Mouse (Mus musculus): ENCODE results near the gene Pdia5. TPM values are rescaled to one million over a fixed set of nuclear protein-coding genes. Genes with fewer than 3 reads are reported as not detected.

Pdia5 gene
- polyA plus RNA-seq, 1 experiment = 20.2 TPM

GRCm38 (mm10) chr16:35467044-35467443, 23.6 kb downstream of the Pdia5 start:
- H3K9me3 ChIP-seq (replicated peaks; ENCODE audit: control insufficient read depth, insufficient read depth, low read length, poor library complexity, severe bottlenecking) = no peaks in the 10 kb centered on the region
- no peak overlapping the region for H3K27ac ChIP-seq (ENCODE audit: insufficient read depth, low read length)
- TF ChIP-seq POLR2A (IDR thresholded peaks at IDR 0.05; ENCODE audit: insufficient read depth, low read length) (no peak), EP300 (IDR thresholded peaks at IDR 0.05; ENCODE audit: insufficient read depth, low read depth, low read length) (no peak), CTCF (IDR thresholded peaks at IDR 0.05; ENCODE audit: low read depth, low read length) (no peak)
- no peak overlapping the region for H3K9ac ChIP-seq (ENCODE audit: low read depth, poor library complexity, severe bottlenecking)
- no peaks in the 10 kb centered on the region for H3K4me1 ChIP-seq (ENCODE audit: control insufficient read depth, insufficient read depth, low read length)
- no peaks in the 10 kb centered on the region for H3K27me3 ChIP-seq (ENCODE audit: control insufficient read depth, insufficient read depth, low read length, poor library complexity, severe bottlenecking)
- no peaks in the 10 kb centered on the region for H3K36me3 ChIP-seq (ENCODE audit: control insufficient read depth, insufficient read depth, low read length, poor library complexity, severe bottlenecking)
- no peak overlapping the region for H3K4me3 ChIP-seq (ENCODE audit: low read depth, low read length)

- no peak overlapping the region for H3K4me3 ChIP-seq (ENCODE audit: low read depth, low read length)
- H3K27ac ChIP-seq (ENCODE audit: insufficient read depth, low read length) = no peak overlapping the region
- H3K36me3 ChIP-seq (ENCODE audit: control insufficient read depth, insufficient read depth, low read length, poor library complexity, severe bottlenecking) = peaks cover 2% of the 10 kb centered on the region; the same call in 1 of the 2 replicates
- H3K27me3 ChIP-seq (ENCODE audit: control insufficient read depth, insufficient read depth, low read length, poor library complexity, severe bottlenecking) = no peaks in the 10 kb centered on the region
- TF ChIP-seq CTCF (IDR thresholded peaks at IDR 0.05; ENCODE audit: low read depth, low read length) (no peak), EP300 (IDR thresholded peaks at IDR 0.05; ENCODE audit: insufficient read depth, low read depth, low read length) (no peak), POLR2A (IDR thresholded peaks at IDR 0.05; ENCODE audit: insufficient read depth, low read length) (no peak)
- no peaks in the 10 kb centered on the region for H3K9me3 ChIP-seq (replicated peaks; ENCODE audit: control insufficient read depth, insufficient read depth, low read length, poor library complexity, severe bottlenecking)
- H3K4me1 ChIP-seq (ENCODE audit: control insufficient read depth, insufficient read depth, low read length) = no peaks in the 10 kb centered on the region
- H3K9ac ChIP-seq (ENCODE audit: low read depth, poor library complexity, severe bottlenecking) = no peak overlapping the region
These were observed 24.8 kb downstream of the Pdia5 start for GRCm38 (mm10) chr16:35465808-35466351.

GRCm38 (mm10) chr16:35464686-35465308, 25.9 kb downstream of the Pdia5 start:
- Histone ChIP-seq H3K36me3 (ENCODE audit: control insufficient read depth, insufficient read depth, low read length, poor library complexity, severe bottlenecking) (peaks cover 2% of the 10 kb centered on the region; the same call in 1 of the 2 replicates), H3K27me3 (ENCODE audit: control insufficient read depth, insufficient read depth, low read length, poor library complexity, severe bottlenecking) (no peaks in the 10 kb centered on the region), H3K4me3 (ENCODE audit: low read depth, low read length) (no peak overlapping the region), H3K9me3 (replicated peaks; ENCODE audit: control insufficient read depth, insufficient read depth, low read length, poor library complexity, severe bottlenecking) (no peaks in the 10 kb centered on the region), H3K4me1 (ENCODE audit: control insufficient read depth, insufficient read depth, low read length) (no peaks in the 10 kb centered on the region), H3K9ac (ENCODE audit: low read depth, poor library complexity, severe bottlenecking) (no peak overlapping the region), H3K27ac (ENCODE audit: insufficient read depth, low read length) (no peak overlapping the region)
- TF ChIP-seq CTCF (IDR thresholded peaks at IDR 0.05; ENCODE audit: low read depth, low read length) (no peak), EP300 (IDR thresholded peaks at IDR 0.05; ENCODE audit: insufficient read depth, low read depth, low read length) (no peak)

GRCm38 (mm10) chr16:35463708-35464107, 27.0 kb downstream of the Pdia5 start:
- no peak overlapping the region for H3K9ac ChIP-seq (ENCODE audit: low read depth, poor library complexity, severe bottlenecking)
- H3K36me3 ChIP-seq (ENCODE audit: control insufficient read depth, insufficient read depth, low read length, poor library complexity, severe bottlenecking) = peaks cover 2% of the 10 kb centered on the region; the same call in 1 of the 2 replicates
- H3K4me3 ChIP-seq (ENCODE audit: low read depth, low read length) = no peak overlapping the region
- no peaks in the 10 kb centered on the region for H3K27me3 ChIP-seq (ENCODE audit: control insufficient read depth, insufficient read depth, low read length, poor library complexity, severe bottlenecking)
- no peaks in the 10 kb centered on the region for H3K9me3 ChIP-seq (replicated peaks; ENCODE audit: control insufficient read depth, insufficient read depth, low read length, poor library complexity, severe bottlenecking)
- no peak overlapping the region for H3K27ac ChIP-seq (ENCODE audit: insufficient read depth, low read length)
- no peaks in the 10 kb centered on the region for H3K4me1 ChIP-seq (ENCODE audit: control insufficient read depth, insufficient read depth, low read length)
- TF ChIP-seq POLR2A (IDR thresholded peaks at IDR 0.05; ENCODE audit: insufficient read depth, low read length) = no peak
- TF ChIP-seq EP300 (IDR thresholded peaks at IDR 0.05; ENCODE audit: insufficient read depth, low read depth, low read length) = no peak
- no peak for TF ChIP-seq CTCF (IDR thresholded peaks at IDR 0.05; ENCODE audit: low read depth, low read length)

DNA sequence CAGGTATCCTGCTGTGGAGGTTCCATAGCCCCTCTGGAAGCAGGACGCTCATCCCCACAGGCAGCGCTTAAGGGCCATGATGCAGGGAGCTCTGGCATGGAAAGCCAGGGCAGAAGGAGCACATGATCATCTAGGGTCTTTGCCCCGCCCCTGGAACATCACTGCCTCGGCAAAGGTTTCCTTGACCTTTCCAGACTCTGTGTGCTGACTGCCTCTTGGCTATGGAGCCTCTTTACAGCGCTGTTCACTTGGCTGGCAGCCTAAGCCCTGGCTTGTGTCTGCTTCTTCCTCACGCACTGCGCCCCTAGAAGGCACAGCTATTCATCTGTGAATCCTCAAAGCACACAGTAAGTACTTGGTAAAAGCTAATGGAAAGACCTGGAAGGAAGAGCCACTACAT, 27.7 kb downstream of the Pdia5 start:
- no peaks in the 10 kb centered on the region for H3K9me3 ChIP-seq (replicated peaks; ENCODE audit: control insufficient read depth, insufficient read depth, low read length, poor library complexity, severe bottlenecking)
- H3K4me3 ChIP-seq (ENCODE audit: low read depth, low read length) = no peak overlapping the region
- no peak overlapping the region for H3K27ac ChIP-seq (ENCODE audit: insufficient read depth, low read length)
- no peaks in the 10 kb centered on the region for H3K4me1 ChIP-seq (ENCODE audit: control insufficient read depth, insufficient read depth, low read length)
- no peak overlapping the region for H3K9ac ChIP-seq (ENCODE audit: low read depth, poor library complexity, severe bottlenecking)
- no peaks in the 10 kb centered on the region for H3K27me3 ChIP-seq (ENCODE audit: control insufficient read depth, insufficient read depth, low read length, poor library complexity, severe bottlenecking)
- TF ChIP-seq EP300 (IDR thresholded peaks at IDR 0.05; ENCODE audit: insufficient read depth, low read depth, low read length) (no peak), CTCF (IDR thresholded peaks at IDR 0.05; ENCODE audit: low read depth, low read length) (no peak), POLR2A (IDR thresholded peaks at IDR 0.05; ENCODE audit: insufficient read depth, low read length) (no peak)
- H3K36me3 ChIP-seq (ENCODE audit: control insufficient read depth, insufficient read depth, low read length, poor library complexity, severe bottlenecking) = peaks cover 2% of the 10 kb centered on the region; the same call in 1 of the 2 replicates

DNA sequence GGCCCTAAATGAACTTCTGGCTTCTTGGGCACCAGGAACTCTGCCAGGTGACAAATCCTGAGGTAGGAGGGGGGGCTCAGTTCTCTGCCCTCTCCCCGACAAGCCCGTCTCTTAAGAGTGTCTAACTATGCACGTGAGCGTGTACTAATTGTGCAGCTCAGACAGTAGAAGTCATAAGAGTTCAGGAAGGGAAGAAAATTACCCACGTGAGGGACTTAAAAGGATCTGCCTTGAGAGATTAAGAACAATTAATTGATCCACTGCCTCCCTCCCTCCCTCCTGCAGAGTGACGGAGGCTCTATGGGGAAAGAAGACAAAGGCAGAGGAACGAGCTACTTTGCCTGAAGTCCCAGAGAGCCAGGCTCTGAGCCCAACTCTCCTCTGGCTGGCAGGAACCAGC, 31.1 kb downstream of the Pdia5 start:
- Histone ChIP-seq H3K27me3 (ENCODE audit: control insufficient read depth, insufficient read depth, low read length, poor library complexity, severe bottlenecking) (no peaks in the 10 kb centered on the region), H3K4me3 (ENCODE audit: low read depth, low read length) (no peak overlapping the region), H3K27ac (ENCODE audit: insufficient read depth, low read length) (no peak overlapping the region), H3K9me3 (replicated peaks; ENCODE audit: control insufficient read depth, insufficient read depth, low read length, poor library complexity, severe bottlenecking) (no peaks in the 10 kb centered on the region), H3K36me3 (ENCODE audit: control insufficient read depth, insufficient read depth, low read length, poor library complexity, severe bottlenecking) (peaks cover 2% of the 10 kb centered on the region; the same call in 1 of the 2 replicates), H3K4me1 (ENCODE audit: control insufficient read depth, insufficient read depth, low read length) (no peaks in the 10 kb centered on the region), H3K9ac (ENCODE audit: low read depth, poor library complexity, severe bottlenecking) (no peak overlapping the region)
- TF ChIP-seq EP300 (IDR thresholded peaks at IDR 0.05; ENCODE audit: insufficient read depth, low read depth, low read length) = no peak
- no peak for TF ChIP-seq CTCF (IDR thresholded peaks at IDR 0.05; ENCODE audit: low read depth, low read length)
- TF ChIP-seq POLR2A (IDR thresholded peaks at IDR 0.05; ENCODE audit: insufficient read depth, low read length) = no peak
